Mouse (Mus musculus) 3T3-L1 (cell line): ENCODE results near the gene Dnhd1.
"Not testable (repeated sequence)": the region's sequence is repeated elsewhere in the genome, so short reads cannot be mapped to it uniquely, and the experiment has no call there.

ENCODE experiments used
- DNase-seq: peaks from one replicate; pipeline ENCODE4 v3.0.0-alpha.2; 2015; ENCODE audit warnings: low read depth, low spot score

Gene Dnhd1

DNA sequence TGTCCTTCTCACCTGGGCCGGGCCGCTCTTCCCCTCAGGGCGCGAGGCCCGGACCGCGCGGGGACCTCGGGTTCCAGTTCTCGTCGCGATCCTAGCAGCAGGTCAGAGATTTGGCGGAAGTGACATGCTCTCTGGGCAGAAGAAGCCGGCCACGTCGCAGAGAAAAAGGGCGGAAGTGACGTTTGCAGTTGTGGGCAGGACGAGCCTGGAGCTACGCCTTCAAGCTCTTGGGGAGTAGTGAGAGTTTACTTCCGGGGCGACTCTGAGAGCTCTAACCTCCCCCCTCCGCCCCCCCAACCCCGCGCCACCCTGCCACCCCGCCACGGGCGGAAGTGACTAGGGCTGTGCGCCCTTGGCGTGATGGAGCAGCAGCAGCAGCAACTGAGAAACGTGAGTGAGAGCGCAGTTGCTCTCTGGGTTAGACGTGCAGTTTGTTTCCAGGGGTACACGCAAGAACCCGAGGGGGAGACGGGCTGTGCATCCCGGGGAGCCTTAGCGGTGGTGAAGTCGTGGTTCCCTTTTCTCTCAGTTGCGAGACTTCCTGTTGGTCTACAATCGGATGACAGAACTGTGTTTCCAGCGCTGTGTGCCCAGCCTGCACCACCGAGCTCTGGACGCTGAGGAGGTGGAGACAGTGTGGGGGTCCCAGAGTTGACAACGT lies 10.3 kb upstream of the Dnhd1 start, which contains the start of the genes Arfip2 and Gm45799:
Gene Arfip2, minus strand, starts transcription at position 184 of the 661 bp plus-strand sequence.
Gene Gm45799, plus strand, starts transcription at position 320 of the 661 bp plus-strand sequence.
- DNase-seq, result peak; percentile 99

DNA sequence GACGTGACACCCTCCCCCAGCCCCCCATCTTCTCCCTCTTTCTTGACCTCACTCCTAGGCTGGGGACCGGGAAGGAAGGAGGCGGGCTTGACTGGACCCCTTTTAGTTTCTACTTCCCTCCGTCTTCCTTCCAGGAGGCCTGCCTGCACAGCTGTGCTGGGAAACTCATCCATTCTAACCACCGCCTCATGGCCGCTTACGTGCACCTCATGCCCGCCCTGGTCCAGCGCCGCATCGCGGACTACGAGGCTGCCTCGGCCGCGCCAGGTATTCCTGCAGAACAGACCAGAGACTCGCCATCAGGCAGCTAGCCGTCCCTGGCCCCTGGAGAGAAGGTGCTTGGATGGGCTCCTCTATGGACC lies 9.8 kb upstream of the Dnhd1 start:
- no peak for DNase-seq

DNA sequence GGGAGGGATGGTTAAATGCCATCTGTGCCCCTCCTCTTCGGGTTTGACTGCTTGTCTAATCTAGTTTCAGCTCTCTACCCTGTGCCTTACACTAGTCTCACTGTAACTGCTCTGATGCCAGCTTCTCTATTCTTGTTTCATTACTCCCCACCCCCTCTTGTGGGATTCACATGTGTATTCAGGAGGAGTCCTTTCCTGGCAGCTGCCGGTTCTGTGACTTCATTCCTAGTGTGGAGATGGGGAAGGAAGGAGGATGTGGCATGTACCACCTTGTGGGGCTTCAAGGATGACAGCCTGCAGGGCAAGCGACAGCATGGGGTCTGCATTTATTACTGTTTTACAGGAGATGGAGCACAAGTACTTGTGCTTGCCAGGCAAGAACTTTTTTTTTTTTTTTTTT lies 8.7 kb upstream of the Dnhd1 start:
- DNase-seq, result peak; percentile 46

DNA sequence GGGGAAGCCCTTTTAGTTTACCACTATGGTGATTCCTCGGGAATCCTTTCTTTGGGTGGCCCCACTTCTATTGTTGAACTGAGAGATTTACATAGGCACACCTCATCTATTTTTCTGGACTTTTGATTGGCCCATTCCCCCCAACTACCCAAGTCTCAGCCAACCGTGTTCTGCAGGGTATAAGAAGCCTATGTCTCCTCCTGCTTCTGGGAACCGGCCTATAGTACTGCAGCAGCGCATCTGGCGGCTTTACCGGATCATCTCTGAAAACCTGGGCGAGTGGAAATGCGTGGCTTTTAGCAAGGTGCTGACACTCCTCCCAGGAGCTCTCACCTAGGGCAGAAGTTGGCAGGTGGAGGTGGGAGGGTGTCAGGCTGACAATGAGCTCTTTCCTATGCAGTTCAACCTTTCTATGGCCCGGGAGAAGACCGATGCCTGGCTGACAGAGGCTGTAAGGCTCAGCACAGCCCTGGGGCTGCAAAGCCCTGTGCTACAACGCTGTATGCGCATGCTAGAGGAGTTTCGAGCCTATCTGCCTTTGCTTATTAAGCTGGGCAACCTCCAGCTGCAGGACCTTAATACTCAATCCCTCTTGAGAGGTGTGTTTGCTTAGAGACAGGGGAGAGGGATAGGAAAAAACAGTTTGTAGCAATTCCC lies 35.0 kb downstream of the Dnhd1 start:
- no peak for DNase-seq

DNA sequence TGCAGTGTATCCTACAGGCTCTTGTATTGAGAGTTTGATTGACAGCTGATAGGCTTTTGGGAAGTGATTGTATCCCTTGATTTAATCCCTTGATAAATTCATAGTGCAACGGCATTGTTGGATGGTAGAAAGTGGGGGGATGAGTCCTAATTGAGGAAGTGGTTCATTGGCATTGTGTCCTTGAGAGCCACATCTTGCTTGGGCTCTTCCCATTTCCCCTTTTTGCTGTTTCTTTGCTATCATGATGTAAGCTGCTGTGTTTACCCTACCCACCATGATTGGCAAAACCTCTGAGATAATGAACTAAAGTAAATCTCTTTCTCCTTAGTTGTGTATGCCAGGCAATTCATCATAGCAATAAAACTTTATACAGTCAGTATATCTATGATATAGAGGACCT lies 40.2 kb downstream of the Dnhd1 start:
- DNase-seq, result no peak

DNA sequence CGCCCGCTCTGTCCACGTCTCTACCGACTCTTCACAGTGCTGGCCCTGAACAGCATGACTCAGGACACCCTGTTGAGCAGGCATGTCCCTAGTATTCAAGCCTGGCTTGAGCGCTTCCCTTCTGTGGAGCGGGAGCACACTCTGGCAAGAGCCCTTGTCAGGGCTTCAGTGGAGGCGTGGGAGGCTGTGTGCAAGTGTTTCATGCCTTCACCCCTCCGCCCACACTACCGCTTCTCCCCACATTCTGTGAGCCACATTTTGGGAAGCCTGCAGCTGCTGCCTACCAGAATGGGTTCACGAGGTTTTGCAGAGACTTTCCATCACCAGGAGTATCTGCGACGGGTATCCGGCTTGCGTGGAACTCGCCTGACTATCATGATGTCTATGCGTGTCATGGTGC lies 52.6 kb downstream of the Dnhd1 start:
- no peak for DNase-seq

DNA sequence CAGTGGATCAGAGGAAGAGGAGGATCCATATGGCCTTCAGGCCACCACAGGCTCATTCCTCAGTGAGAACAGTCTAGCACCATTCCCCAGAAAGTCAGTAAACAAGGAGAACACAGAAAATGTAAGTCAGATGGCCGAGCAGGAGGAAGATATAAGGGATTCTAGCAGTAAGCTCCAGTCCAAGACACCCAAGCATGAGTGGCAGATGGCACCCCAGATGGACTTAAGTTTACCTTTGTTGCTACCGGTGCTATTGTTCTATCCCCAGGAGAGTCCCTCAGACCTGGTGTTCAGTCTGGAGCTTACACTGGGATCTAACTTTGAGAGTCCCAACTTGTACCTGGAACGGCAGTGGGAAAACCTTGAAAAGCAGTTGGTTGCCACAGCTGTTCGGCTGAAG lies 53.2 kb downstream of the Dnhd1 start:
- DNase-seq, result no peak

DNA sequence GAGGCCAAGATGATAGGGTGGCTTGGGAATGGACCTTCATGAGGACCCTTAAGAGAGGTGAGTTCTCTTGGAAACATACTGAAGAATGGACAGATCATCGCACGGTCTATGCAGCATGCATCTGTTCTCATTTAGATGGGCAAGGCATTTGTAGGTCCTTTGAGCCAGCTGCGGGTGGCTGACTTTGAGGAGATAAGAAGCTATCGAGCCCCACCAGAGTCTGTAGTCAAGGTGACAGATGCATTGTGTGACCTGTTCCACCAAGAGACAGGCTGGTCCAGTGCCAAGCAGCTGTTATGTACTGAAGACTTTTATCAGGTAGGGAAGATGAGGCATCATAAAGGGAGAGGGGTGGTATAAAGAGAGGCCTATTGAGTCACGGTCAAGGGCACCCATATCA lies 58.1 kb downstream of the Dnhd1 start:
- DNase-seq, result no peak

DNA sequence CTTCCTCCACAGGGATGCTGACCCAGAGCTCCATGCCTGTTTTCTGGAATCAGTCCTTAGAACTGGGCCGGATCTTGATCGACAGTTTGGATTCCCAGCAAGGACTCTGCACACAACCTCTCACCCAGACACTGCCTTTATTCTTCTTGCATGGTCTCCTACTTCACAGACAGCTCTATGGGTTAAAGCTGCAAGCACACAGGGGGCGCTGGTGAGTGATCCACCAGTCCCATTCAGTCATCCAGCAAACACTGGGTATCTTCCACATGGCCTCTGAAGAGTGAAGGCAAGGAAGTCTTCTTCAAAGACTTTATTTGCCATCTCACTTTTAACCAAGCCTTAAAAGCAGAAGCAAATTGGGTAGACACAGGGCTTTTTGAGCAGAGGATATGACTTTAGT lies 64.7 kb downstream of the Dnhd1 start:
- no peak for DNase-seq

DNA sequence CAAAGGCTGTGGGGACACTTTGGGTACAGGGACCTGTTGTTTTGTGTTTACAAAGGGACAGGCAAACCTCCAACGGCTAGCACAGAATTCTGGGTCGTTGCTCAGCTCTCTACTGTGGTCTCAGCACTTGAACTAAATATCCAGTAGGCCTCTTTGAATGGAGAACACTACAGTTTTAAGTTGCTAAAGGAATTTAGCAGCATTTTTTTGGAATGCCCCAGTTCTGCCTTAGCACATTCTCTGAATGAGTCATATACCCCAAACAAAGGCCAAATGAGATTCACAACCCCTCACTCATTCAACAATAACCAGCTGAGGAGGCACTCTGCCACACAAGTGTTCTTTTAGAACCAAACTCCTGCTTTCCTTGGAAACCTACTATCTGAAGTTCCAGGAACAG lies 71.3 kb downstream of the Dnhd1 start:
- DNase-seq, result no peak

DNA sequence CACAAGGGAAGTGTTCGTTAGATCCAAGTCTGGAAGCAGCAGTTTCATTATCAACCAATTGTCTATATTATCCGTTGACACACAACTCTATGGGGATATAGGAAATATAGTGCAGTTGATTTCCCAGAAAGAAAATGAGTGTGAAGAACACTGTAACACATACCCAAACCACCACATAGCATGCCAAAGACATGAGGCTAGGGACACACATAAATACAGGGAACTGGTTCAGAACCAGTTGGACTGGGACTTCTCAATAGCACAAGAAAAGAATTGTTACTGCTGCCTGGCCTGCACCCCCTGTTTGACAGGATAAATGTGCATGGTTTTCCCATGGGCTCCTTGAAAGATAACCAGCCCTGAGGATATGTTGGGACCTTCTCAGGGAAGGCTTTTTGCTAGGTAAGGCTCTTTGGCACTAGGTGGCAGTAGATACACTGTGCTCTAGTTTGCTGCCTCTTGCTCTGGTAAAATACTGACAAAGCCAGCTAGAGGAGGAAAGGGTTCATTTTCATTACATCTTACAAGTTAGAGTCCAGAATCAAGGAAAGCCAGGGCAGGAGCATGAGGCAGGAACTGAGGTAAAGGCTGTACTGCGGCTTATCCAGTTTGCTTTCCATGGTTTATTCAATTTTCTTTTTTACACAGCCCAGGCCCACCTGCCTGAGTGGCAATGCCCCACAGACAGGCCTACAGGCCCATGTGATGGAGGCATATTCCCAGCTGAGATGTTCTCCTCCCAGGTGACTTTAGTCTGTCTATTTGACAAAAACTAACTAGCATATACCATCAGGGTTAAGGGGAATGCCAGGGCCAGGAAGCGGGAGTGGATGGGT lies 75.7 kb downstream of the Dnhd1 start:
- DNase-seq, result peak; percentile 82

DNA sequence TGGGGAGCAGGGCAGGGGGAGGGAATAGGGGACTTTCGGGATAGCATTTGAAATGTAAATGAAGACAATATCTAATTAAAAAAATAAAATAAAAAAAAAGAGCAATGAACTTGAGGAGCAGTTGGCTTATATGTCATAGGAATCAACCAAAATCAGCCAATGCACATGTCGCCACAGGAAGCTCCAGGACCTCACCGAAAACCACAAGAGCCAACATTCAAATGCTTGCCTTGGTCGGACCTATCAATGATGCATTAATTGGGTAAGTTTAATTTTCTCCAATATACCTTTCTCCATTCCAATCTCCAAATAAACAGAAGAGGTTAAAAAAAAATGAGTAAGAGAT lies 76.3 kb downstream of the Dnhd1 start:
- no peak for DNase-seq

DNA sequence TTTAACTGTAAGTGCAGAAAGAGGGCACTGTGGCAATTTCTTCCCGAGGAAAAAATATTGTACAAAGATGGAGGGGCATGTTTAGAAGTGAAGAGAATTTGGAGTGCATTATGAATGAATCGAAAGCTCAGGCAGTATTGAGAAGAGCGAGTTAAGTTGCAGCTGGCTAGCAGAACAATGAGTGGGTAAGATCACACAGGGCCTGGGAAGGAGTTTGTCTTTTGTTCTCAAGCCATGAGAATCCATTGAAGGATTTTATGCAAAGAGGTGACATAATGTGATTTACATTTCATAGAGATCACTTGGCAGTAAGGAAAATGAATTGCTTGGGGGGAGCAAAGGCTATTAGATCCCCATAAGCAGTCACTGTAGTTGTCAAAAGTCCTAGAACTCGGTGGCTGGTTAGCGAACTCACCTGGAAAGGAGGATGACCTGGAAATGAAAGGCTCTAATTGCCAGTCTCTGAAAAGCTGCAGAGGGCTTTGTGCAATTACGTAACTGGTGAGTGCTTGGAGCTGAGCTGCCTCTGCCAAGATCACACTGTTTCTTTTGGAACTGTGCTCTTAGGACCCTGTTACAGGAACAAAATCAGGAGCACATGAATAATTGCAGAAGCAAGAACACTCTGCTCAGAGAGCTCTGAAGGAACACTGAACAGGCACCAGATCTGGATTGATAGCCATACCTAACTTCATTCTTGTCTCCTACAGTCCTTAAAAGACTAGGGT lies 78.2 kb downstream of the Dnhd1 start:
- no peak for DNase-seq

DNA sequence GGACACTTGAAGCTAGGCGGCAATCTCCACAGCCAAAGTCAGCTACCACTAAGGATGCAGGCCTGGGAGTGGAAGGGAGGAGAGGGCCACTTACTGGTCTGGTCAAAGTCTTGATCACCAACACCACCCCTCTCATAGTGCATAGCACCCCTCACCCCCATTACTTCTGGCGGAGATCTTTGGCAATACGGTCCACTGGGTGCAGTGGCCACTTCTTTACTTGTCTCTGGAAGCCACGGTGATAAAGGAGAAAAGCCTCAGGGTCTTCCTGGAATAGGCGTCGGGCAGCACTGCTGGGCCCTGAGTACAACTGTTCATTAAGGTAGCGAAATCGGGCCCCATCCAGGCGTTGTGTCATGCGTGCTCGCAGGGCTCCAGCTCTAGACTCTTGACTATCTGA lies 83.2 kb downstream of the Dnhd1 start:
- no peak for DNase-seq

DNA sequence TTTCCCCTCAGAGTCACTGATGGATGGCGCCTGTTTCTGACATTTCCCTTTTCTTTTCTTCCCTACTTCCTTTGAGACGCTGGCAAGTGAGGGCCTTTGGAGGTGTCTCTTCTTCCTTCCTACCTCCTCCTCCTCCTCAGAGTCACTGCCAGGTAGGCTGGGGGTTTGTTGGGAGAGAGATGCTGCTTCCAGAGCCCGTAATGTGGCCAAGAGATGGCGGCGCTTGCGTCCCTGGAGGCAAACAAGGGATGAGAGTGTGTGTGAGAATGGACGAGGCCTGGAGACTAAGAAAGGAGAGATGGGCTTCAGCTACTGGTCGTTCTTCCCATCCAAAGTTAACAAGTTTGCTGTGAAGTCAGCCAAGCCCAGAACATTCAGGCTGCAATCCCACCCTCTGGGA lies 84.2 kb downstream of the Dnhd1 start:
- no peak for DNase-seq

DNA sequence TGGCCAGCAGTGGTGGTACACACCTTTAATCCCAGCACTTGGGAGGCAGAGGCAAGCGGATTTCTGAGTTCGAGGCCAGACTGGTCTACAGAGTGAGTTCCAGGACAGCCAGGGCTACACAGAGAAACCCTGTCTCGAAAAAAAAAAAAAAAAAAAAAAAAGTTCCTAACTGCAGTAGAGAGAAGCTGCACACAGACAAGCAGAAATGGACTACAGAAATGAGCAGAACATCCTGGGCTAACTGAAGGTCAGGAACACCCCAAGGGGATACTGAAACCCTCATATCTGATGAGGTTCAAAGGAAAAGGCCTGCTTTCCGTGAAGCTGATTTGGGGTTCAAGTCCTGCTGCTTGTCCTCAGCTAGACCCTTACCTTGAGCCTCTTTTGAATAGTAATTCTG lies 84.8 kb downstream of the Dnhd1 start:
- DNase-seq, result not testable (repeated sequence)

DNA sequence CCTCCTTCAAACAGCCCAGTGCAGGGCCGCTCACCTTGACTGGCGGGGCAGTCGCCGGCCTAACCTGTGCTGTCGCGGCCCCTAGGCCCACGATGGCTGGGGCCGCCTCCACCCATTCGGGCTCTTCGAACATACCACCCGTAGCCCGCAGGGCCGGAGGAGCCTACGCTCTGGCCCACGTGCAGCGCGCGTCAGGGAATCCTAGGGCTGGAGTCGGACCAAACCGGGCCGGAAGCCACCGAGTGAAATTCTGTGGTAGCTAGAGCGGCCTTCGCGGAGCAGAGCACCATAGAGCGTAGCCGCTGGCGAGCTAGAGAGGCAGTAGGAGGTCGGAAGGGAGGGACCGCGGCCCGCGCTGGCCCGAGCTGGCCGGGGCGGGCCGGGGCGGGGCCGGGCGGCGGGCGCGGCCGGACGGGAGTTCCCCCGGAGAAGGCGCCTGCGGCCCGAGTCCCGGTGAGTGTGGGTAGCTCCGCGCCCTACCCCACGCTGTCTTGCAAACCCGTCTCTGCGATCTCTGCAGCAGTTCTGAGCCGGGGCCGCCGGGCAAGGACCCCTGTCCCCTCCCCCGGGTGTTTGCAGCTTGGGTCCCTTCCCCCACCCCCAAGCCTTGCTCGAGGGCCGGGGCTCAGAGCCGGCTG lies 85.8 kb downstream of the Dnhd1 start, which contains the start of gene Ilk:
Gene Ilk, plus strand, starts transcription at position 329 of the 638 bp plus-strand sequence.
- DNase-seq, result peak; percentile 89

DNA sequence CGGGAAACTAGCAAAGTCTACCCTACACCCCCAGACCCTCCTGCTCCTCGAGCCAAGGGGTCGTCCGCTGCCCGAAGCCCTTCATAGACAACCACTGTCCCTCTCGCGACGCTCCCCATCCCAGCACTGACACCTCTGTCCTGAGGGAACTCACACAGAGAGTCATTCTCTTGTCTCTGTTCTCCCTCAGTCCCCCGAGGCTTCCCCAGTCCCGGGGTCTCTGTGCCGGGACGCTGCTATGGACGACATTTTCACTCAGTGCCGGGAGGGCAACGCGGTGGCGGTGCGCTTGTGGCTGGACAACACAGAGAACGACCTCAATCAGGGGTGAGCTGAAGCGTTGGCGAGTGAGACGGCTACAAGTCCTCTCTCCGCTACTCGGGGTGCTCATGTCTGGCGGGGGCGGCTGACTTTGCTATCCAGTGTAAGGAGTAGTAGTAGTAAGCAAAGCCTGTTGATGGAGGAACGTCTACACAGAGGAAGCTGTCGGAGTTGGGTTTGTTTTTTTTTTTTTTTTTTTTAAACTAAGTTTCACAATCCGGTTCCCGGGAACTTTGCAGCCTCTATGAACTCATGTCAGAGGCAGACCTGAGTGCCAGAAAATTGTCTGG lies 86.4 kb downstream of the Dnhd1 start, which contains the start of gene Rrp8:
Gene Rrp8, minus strand, starts transcription at position 475 of the 611 bp plus-strand sequence.
- DNase-seq, result peak; percentile 58

DNA sequence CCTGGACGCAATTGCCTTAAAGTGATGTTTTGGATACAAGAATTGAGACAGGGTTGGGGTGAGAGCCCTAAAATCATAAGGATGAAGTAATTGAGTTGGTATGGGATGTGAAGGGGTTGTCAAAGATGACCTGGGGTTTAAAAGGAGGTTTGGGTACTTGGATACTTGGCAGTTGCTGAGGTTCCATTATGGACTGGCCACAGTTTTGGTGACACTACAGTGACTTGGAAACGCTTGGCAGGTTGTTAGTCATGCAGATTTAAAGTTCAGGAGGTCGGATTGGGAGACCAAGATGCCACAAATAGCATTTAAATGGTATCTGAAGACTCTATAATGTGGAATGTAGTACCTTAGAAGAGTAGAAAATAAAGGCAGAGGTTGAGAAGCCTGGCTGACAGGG lies 87.0 kb downstream of the Dnhd1 start:
- DNase-seq, result no peak

DNA sequence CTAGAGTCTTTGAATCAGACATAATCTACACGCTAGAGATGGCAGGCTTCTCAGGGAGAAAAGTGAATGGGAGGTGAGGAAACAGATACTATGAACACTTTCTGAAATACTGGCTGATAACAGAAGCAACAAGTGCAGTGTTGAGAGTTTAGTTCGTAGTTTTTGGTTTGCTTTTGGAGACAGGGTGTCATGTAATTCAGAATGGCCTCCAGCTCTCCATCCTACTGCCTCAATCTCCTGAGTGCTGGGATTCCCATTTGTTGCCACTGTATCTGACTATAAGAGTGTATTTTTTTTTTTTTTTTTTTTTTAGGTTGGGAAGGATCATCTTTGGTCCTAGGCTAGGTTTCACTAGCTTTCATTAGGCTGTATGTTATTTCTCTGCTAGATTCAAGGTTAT lies 87.7 kb downstream of the Dnhd1 start:
- no peak for DNase-seq

DNA sequence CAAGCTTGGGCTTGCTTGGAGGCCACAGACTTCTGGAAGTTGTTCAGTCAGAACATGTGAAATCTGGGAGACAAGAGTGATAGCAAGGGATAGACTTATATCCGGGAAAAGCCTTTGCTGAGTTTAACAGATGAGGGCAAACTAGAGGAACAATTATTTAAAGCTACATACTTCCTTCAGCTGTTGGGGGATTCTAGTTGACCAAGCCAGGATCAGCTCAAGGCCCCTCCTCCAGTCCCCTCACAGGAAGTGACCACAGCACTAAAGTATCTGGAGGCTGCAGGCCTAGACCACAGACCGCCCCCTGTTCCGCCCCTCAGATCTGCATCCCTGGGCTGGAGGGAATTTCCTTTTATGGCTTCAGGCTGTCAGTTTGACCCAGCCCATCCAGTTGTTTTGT lies 88.3 kb downstream of the Dnhd1 start:
- peak; percentile 95 for DNase-seq
